ENCODE assay signal across 8 mouse cellular contexts in the genomic region with DNA sequence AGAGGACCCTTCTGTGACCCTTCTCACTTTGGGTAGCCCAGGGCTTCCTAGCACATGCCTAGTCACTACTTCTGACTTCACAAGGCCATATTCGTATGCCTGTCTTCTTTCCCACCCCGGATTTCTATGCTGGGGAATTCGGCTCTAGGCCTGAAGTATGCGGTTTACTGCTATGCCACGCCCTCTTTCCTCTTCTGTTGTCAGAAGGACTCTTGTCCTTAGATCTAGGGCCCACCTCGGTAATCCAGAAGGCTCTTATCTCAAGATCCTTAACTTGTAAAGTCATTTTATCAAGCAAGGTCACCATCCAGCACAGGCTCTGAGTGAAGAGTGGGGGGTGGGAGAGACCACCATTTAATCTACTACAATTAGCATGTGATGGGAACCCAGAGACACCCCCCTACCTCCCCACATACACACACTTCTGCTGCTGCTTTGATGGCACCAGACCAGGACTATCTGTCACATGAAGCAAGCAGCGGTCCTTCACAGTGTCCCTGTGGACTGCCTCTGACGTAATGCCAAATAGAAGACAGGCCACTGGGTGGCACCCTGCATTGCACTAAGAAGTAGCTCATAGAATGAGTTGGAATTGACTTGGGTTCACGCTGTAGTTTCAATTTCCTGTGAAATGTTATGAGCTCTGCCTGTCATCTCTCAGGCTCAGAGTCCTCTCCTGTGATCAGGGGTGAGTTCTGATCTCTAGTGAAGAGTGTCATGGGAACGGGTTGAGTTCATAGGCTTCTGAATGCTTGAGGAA. TPM values are rescaled to one million over a fixed set of nuclear protein-coding genes. Genes with fewer than 3 reads are reported as not detected.
A peak's percentile ranks its signal among the peaks of the same experiment; 100 is the strongest.
DNase-seq lines count a peak whose midpoint lies in the region; ATAC-seq and TF ChIP-seq lines count a peak whose summit lies in the region.

No protein-coding gene starts in this region.

- no peaks in the 10 kb centered on the region; a peak in 1 of 4 replicates for H3K36me3 ChIP-seq in MEL (ENCODE audit: control insufficient read depth in 1 of 2, insufficient read depth in 2 of 2, low read length in 2 of 2)
- H3K36me3 ChIP-seq in liver, embryonic 14.5 days (replicated peaks; ENCODE audit: control insufficient read depth, insufficient read depth, low read depth), result no peaks in the 10 kb centered on the region

- no peak for TF ChIP-seq POLR2A in MEL (IDR thresholded peaks at IDR 0.05; ENCODE audit: control insufficient read depth in 1 of 2, insufficient read depth in 1 of 2, low read depth in 1 of 2, low read length in 2 of 2, poor library complexity in 1 of 2)

- H3K27me3 ChIP-seq in MEL (ENCODE audit: control insufficient read depth in 1 of 2, insufficient read depth in 2 of 2, low read length in 2 of 2), result no peaks in the 10 kb centered on the region
- no peaks in the 10 kb centered on the region for H3K27me3 ChIP-seq in liver, embryonic 14.5 days (ENCODE audit: control insufficient read depth, insufficient read depth, low read length)

- no peaks in the 10 kb centered on the region for H3K9me3 ChIP-seq in MEL (replicated peaks; ENCODE audit: insufficient read depth, low read length)
- H3K9me3 ChIP-seq in liver, embryonic 14.5 days (ENCODE audit: control insufficient read depth, low read length), result no peaks in the 10 kb centered on the region

- H3K79me2 ChIP-seq in MEL (ENCODE audit: control insufficient read depth, insufficient read depth, low read length, poor library complexity), result no peaks in the 10 kb centered on the region

- peak overlapping the region in 1 of 2 experiments; percentile 7; a peak in 1 of 4 replicates for H3K4me3 ChIP-seq in MEL (ENCODE audit: control insufficient read depth in 1 of 2, insufficient read depth in 1 of 2, low read depth in 2 of 2, low read length in 2 of 2)
- no peak overlapping the region for H3K4me3 ChIP-seq in liver, embryonic 14.5 days (ENCODE audit: insufficient read depth in 1 of 2, low read depth in 2 of 2, low read length in 2 of 2)

- no peaks in the 10 kb centered on the region for H3K4me1 ChIP-seq in MEL (ENCODE audit: control insufficient read depth in 1 of 2, insufficient read depth in 2 of 2, low read length in 2 of 2)
- H3K4me1 ChIP-seq in liver, embryonic 14.5 days (replicated peaks; ENCODE audit: control insufficient read depth in 2 of 2, insufficient read depth in 2 of 2, low read length in 1 of 2), result peaks cover 0 to 3% of the 10 kb centered on the region in 2 experiments; a peak in 1 of 4 replicates

- TF ChIP-seq RAD21 in MEL (IDR thresholded peaks at IDR 0.05; ENCODE audit: low read depth, low read length), result peak; percentile 3; the same call in 1 of the 2 replicates

- peak; percentile 46 for DNase-seq in heart, adult 8-10 months (ENCODE audit: low spot score)
- DNase-seq in heart, postnatal 25 days (ENCODE audit: low spot score), result no peak
- DNase-seq in MEL (ENCODE audit: low read depth, low spot score), result no peak
- DNase-seq in gastrocnemius, postnatal 25 days, result peak; percentile 53
- DNase-seq in liver, embryonic 14.5 days (ENCODE audit: low read depth in 3 of 3, low spot score in 3 of 3), result no peak
- DNase-seq in urinary bladder, postnatal 25 days (ENCODE audit: low spot score), result no peak
- DNase-seq in left cerebral cortex, postnatal 14 days (ENCODE audit: low spot score in 2 of 2), result no peak
- DNase-seq in right cerebral cortex, postnatal 25 days, result no peak

- H3K27ac ChIP-seq in MEL (ENCODE audit: control insufficient read depth, low read depth, low read length), result no peak overlapping the region
- H3K27ac ChIP-seq in liver, embryonic 14.5 days, result no peak overlapping the region

- TF ChIP-seq CTCF in MEL (IDR thresholded peaks at IDR 0.05 in 2 of 3, conservative IDR thresholded peaks at IDR 0.05 in 1 of 3; ENCODE audit: control insufficient read depth in 1 of 3, insufficient read depth in 1 of 3, low read depth in 2 of 3, low read length in 3 of 3, poor library complexity in 1 of 3, severe bottlenecking in 1 of 3), result peak in 1 of 3 experiments; percentile 21; a peak in 2 of 6 replicates
- peak; percentile 39 for TF ChIP-seq CTCF in liver, embryonic 14.5 days (IDR thresholded peaks at IDR 0.05; ENCODE audit: low read depth)

- H3K4me2 ChIP-seq in liver, embryonic 14.5 days (ENCODE audit: low read depth), result no peak overlapping the region

- no peak for TF ChIP-seq EP300 in MEL (IDR thresholded peaks at IDR 0.05; ENCODE audit: low read depth in 1 of 2, low read length in 2 of 2)
- no peak for TF ChIP-seq EP300 in liver, embryonic 14.5 days (IDR thresholded peaks at IDR 0.05; ENCODE audit: low read depth)

- ATAC-seq in liver, embryonic 14.5 days (ENCODE audit: insufficient read depth), result peak; percentile 34; the same call in 1 of the 2 replicates

- H3K9ac ChIP-seq in MEL (ENCODE audit: control insufficient read depth, low read depth, low read length, poor library complexity, severe bottlenecking), result no peak overlapping the region
- no peak overlapping the region for H3K9ac ChIP-seq in liver, embryonic 14.5 days (replicated peaks)

- intact Hi-C loops in heart, postnatal 25 days (cut with DNase I), result loop anchor here (5.0 to 10.0 kb wide), 3 partner anchors 63 to 595 kb away; partner anchors contain the start of gene Ror1
- intact Hi-C loops in left cerebral cortex, postnatal 14 days (cut with DNase I), result no loop called here

- 59% methylated on average over 10 of the region's 10 CpGs for WGBS in liver, embryonic 14.5 days (ENCODE audit: insufficient replicate concordance)

TF ChIP-seq in MEL, 35 proteins besides CTCF, POLR2A, EP300 and RAD21:
- TF ChIP-seq TAL1 (IDR thresholded peaks at IDR 0.05; ENCODE audit: low read length), result no peak
- no peak for TF ChIP-seq MAFK (IDR thresholded peaks at IDR 0.05; ENCODE audit: borderline replicate concordance, low read depth, low read length)
- no peak for TF ChIP-seq MEF2A (IDR thresholded peaks at IDR 0.05; ENCODE audit: extremely low read depth, insufficient replicate concordance, low read depth, low read length, poor library complexity, severe bottlenecking)
- no peak for TF ChIP-seq POLR2AphosphoS2 (IDR thresholded peaks at IDR 0.05; ENCODE audit: low read length)
- no peak for TF ChIP-seq POLR2AphosphoS5 (IDR thresholded peaks at IDR 0.05; ENCODE audit: borderline replicate concordance, low read depth, low read length)
- no peak for TF ChIP-seq MYC (IDR thresholded peaks at IDR 0.05; ENCODE audit: low read depth, low read length)
- no peak for TF ChIP-seq BHLHE40 (IDR thresholded peaks at IDR 0.05; ENCODE audit: borderline replicate concordance, low read depth, low read length)
- TF ChIP-seq GATA1 (IDR thresholded peaks at IDR 0.05; ENCODE audit: low read depth, low read length), result no peak
- no peak for TF ChIP-seq RCOR1 (IDR thresholded peaks at IDR 0.05; ENCODE audit: low read depth, low read length)
- no peak for TF ChIP-seq SIN3A (IDR thresholded peaks at IDR 0.05; ENCODE audit: low read length)
- no peak for TF ChIP-seq NRF1 (IDR thresholded peaks at IDR 0.05; ENCODE audit: insufficient read depth, low read depth, low read length, poor library complexity, severe bottlenecking)
- TF ChIP-seq E2F4 (IDR thresholded peaks at IDR 0.05; ENCODE audit: borderline replicate concordance, low read depth, low read length), result no peak
- no peak for TF ChIP-seq TBP (IDR thresholded peaks at IDR 0.05; ENCODE audit: low read depth, low read length)
- no peak for TF ChIP-seq MAZ (IDR thresholded peaks at IDR 0.05; ENCODE audit: low read depth, low read length)
- TF ChIP-seq CHD1 (IDR thresholded peaks at IDR 0.05; ENCODE audit: low read depth, low read length), result no peak
- no peak for TF ChIP-seq GABPA (IDR thresholded peaks at IDR 0.05; ENCODE audit: low read depth, low read length)
- no peak for TF ChIP-seq MXI1 (IDR thresholded peaks at IDR 0.05; ENCODE audit: low read depth, low read length)
- TF ChIP-seq ZC3H11A (IDR thresholded peaks at IDR 0.05; ENCODE audit: low read depth, low read length), result no peak
- no peak for TF ChIP-seq JUND (IDR thresholded peaks at IDR 0.05; ENCODE audit: low read depth, low read length)

RNA-seq across cellular contexts. Expression of gene Itgb3bp, which starts 12.2 kb away (rescaled TPM):
- 1 to 10 TPM; 6.0 to 7.9 (median 6.6) TPM for total RNA-seq in heart, adult 8-10 months (2022)
- total RNA-seq in heart, postnatal 25 days (2021), result 1 to 10 TPM; 6.1 to 6.6 TPM
- total RNA-seq in MEL (2012; rRNA removed), result 5.5 TPM in 2 replicates
- 1 to 10 TPM in 1 of 2 experiments, not detected in 1; 6.5 TPM for polyA plus RNA-seq in MEL (2012; ENCODE audit: insufficient read depth in 1 of 2, insufficient read length in 2 of 2, low read depth in 1 of 2, low replicate concordance in 2 of 2, missing spikeins in 1 of 2)
- total RNA-seq in gastrocnemius, postnatal 25 days (2021), result 1 to 10 TPM; 3.6 to 4.7 TPM
- polyA plus RNA-seq in liver, embryonic 14.5 days (2012; rRNA removed), result 2.3 and 4.6 TPM in 2 replicates
- 24.8 and 26.1 TPM in 2 replicates for polyA plus RNA-seq in liver, embryonic 14.5 days (2014; fragmentation: Nextera tagmentation; extraction: Ambion mirVana)
- total RNA-seq in left cerebral cortex, postnatal 14 days (2021), result 1 to 10 TPM; 2.5 to 4.0 TPM

RNA-seq across cellular contexts. Expression of gene Pgm1, which starts 12.6 kb away (rescaled TPM):
- 100 to 1,000 TPM; 215 to 256 (median 242) TPM for total RNA-seq in heart, adult 8-10 months (2022)
- 100 to 1,000 TPM; 235 to 244 TPM for total RNA-seq in heart, postnatal 25 days (2021)
- 6.7 and 13.6 TPM in 2 replicates for total RNA-seq in MEL (2012; rRNA removed)
- 10 to 100 TPM in 1 of 2 experiments, not detected in 1; 28.6 TPM for polyA plus RNA-seq in MEL (2012; ENCODE audit: insufficient read depth in 1 of 2, insufficient read length in 2 of 2, low read depth in 1 of 2, low replicate concordance in 2 of 2, missing spikeins in 1 of 2)
- 1,000 to 10,000 TPM in 1 of 2 experiments, 100 to 1,000 TPM in 1; 832 to 1,031 TPM for total RNA-seq in gastrocnemius, postnatal 25 days (2021)
- polyA plus RNA-seq in liver, embryonic 14.5 days (2012; rRNA removed), result 23.7 and 26.1 TPM in 2 replicates
- 53.2 and 54.0 TPM in 2 replicates for polyA plus RNA-seq in liver, embryonic 14.5 days (2014; fragmentation: Nextera tagmentation; extraction: Ambion mirVana)
- 10 to 100 TPM; 40.5 to 44.9 TPM for total RNA-seq in left cerebral cortex, postnatal 14 days (2021)

Comparison
In these comparisons a context has a peak if more than half of its experiments do, and no peak if none do; other contexts are left out.
1. DNase-seq: peak in heart, adult 8-10 months (single experiment) and gastrocnemius, postnatal 25 days (single experiment); none in heart, postnatal 25 days (single experiment), MEL (single experiment), liver, embryonic 14.5 days (0 of 3), urinary bladder, postnatal 25 days (single experiment), left cerebral cortex, postnatal 14 days (0 of 2) and right cerebral cortex, postnatal 25 days (single experiment).
2. RNA of gene Pgm1, which starts 12.6 kb away (total RNA-seq): 832 to 1,031 TPM in gastrocnemius, postnatal 25 days, 215 to 256 TPM in heart, adult 8-10 months and 235 to 244 TPM in heart, postnatal 25 days; 40.5 to 44.9 TPM in left cerebral cortex, postnatal 14 days and 6.7 to 13.6 TPM in MEL; every median in the first group is over 4 times any median in the second.